ENCODE assay signal across 13 mouse cellular contexts in the genomic region with DNA sequence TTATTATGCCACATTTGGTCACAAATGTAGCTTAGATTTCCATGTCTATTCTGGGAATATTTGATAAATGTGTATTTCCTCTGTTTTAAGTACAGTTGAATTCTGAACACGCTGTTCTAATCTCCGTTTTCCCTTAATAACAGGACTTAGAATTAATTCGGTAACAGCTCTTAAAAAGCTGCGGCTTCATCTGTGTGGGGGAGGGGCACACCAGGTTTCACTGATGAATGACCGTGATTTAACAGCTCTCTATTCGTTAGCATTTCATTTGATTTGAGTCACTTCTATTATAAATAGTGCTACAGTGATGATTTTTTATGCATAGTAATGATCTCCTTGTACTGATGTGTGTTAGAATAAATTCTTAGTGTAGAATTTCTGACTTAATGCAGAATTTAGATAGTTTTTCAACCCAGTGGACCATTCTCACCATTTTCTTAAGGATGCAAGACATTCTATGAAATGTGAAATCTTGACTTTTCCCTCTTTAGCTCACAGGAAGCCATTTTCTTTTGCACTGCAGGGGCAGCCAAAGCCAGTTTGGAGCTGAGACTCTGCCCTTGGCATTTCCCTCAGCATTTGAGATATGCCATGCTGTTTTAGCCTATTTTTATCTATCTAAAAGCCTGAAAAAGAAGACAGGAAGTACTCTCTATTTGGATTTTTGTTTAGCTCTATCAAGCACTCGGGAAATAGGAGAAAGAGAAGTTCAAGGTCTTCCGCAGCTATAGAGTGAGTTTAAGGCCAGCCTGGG.
A peak's percentile ranks its signal among the peaks of the same experiment; 100 is the strongest.
DNase-seq lines count a peak whose midpoint lies in the region; ATAC-seq lines count a peak whose summit lies in the region.
"Had no signal": no experiment of that assay in that cellular context is flagged by ENCODE, and none has a peak within 500 bp of the region (broad histone marks: within the 10 kb centered on the region; RNA-seq: fewer than 3 reads in every experiment).

No protein-coding gene starts in this region.

- H3K9me3 ChIP-seq in forebrain, embryonic 14.5 days (replicated peaks; ENCODE audit: control insufficient read depth, low read length), result no peaks in the 10 kb centered on the region
- no peaks in the 10 kb centered on the region for H3K9me3 ChIP-seq in forebrain, embryonic 11.5 days (ENCODE audit: control insufficient read depth, low read length)
- H3K9me3 ChIP-seq in limb, embryonic 10.5 days (replicated peaks), result no peaks in the 10 kb centered on the region

- no peaks in the 10 kb centered on the region for H3K4me1 ChIP-seq in forebrain, embryonic 14.5 days (ENCODE audit: control insufficient read depth, insufficient read depth, low read length)
- H3K4me1 ChIP-seq in forebrain, embryonic 11.5 days (replicated peaks; ENCODE audit: control insufficient read depth, insufficient read depth, low read length), result no peaks in the 10 kb centered on the region
- peaks cover 16% of the 10 kb centered on the region; the same call in 1 of the 2 replicates for H3K4me1 ChIP-seq in limb, embryonic 10.5 days

- 42% methylated on average over 8 of the region's 8 CpGs for WGBS in forebrain, embryonic 14.5 days
- 71% methylated on average over 8 of the region's 8 CpGs for WGBS in forebrain, embryonic 11.5 days
- WGBS in limb, embryonic 10.5 days, result 83% methylated on average over 8 of the region's 8 CpGs

- H3K27ac ChIP-seq in forebrain, embryonic 14.5 days (ENCODE audit: low read depth, low read length), result peak overlapping the region; percentile 52; the same call in 1 of the 2 replicates
- no peak overlapping the region for H3K27ac ChIP-seq in forebrain, embryonic 11.5 days (ENCODE audit: low read depth, low read length)
- H3K27ac ChIP-seq in limb, embryonic 10.5 days, result 0 out of 2 replicates have a peak overlapping the region, but pooled peaks have one; percentile 14

- H3K9ac ChIP-seq in forebrain, embryonic 14.5 days (ENCODE audit: low read length), result no peak overlapping the region
- no peak overlapping the region for H3K9ac ChIP-seq in forebrain, embryonic 11.5 days (ENCODE audit: low read length)

- no peak overlapping the region for H3K4me3 ChIP-seq in forebrain, embryonic 14.5 days (ENCODE audit: low read depth, low read length)
- H3K4me3 ChIP-seq in forebrain, embryonic 11.5 days (ENCODE audit: low read depth, low read length), result no peak overlapping the region
- H3K4me3 ChIP-seq in limb, embryonic 10.5 days, result no peak overlapping the region
- H3K4me3 ChIP-seq: erythroblast, embryonic 14.5 days had no signal

- DNase-seq in forebrain, embryonic 14.5 days (ENCODE audit: low spot score), result peak; percentile 68
- no peak for DNase-seq in forebrain, embryonic 11.5 days (ENCODE audit: low spot score)
- peak; percentile 41 to 43 for DNase-seq in layer of hippocampus, postnatal 10 days (ENCODE audit: low spot score in 2 of 2)
- DNase-seq in layer of hippocampus, adult 11-12 months (ENCODE audit: low spot score), result no peak
- DNase-seq in brain, adult 2 months (ENCODE audit: low read depth, low spot score), result peak; percentile 60
- DNase-seq in limb, embryonic 10.5 days (ENCODE audit: low spot score), result no peak
- DNase-seq in urinary bladder, adult 18-20 months (ENCODE audit: low spot score in 2 of 2), result no peak
- no peak for DNase-seq in liver
- DNase-seq: cerebellum, adult 2 months; lung, adult 18-20 months; thymus, postnatal 36 days had no signal

- H3K36me3 ChIP-seq in forebrain, embryonic 14.5 days (ENCODE audit: control insufficient read depth, insufficient read depth, low read length), result no peaks in the 10 kb centered on the region
- no peaks in the 10 kb centered on the region for H3K36me3 ChIP-seq in forebrain, embryonic 11.5 days (ENCODE audit: control insufficient read depth, insufficient read depth, low read length)
- no peaks in the 10 kb centered on the region for H3K36me3 ChIP-seq in limb, embryonic 10.5 days

- H3K4me2 ChIP-seq in forebrain, embryonic 14.5 days (ENCODE audit: low read length), result no peak overlapping the region
- H3K4me2 ChIP-seq in forebrain, embryonic 11.5 days (ENCODE audit: low read depth, low read length, severe bottlenecking), result no peak overlapping the region
- H3K4me2 ChIP-seq: heart, embryonic 11.5 days had no signal

- H3K27me3 ChIP-seq in forebrain, embryonic 14.5 days (replicated peaks; ENCODE audit: control insufficient read depth, insufficient read depth, low read length), result no peaks in the 10 kb centered on the region
- H3K27me3 ChIP-seq in forebrain, embryonic 11.5 days (ENCODE audit: control insufficient read depth, insufficient read depth, low read length), result no peaks in the 10 kb centered on the region
- H3K27me3 ChIP-seq in limb, embryonic 10.5 days (ENCODE audit: low read depth, poor library complexity, severe bottlenecking), result no peaks in the 10 kb centered on the region

- no peak for ATAC-seq in forebrain, embryonic 14.5 days
- no peak for ATAC-seq in forebrain, embryonic 11.5 days (replicated peaks; ENCODE audit: low FRiP score)

Comparison
In these comparisons a context has a peak if more than half of its experiments do, and no peak if none do; other contexts are left out.
1. DNase-seq: peak in forebrain, embryonic 14.5 days (single experiment), layer of hippocampus, postnatal 10 days (2 of 2) and brain, adult 2 months (single experiment); none in forebrain, embryonic 11.5 days (single experiment), layer of hippocampus, adult 11-12 months (single experiment), limb, embryonic 10.5 days (single experiment), urinary bladder, adult 18-20 months (0 of 2) and liver (single experiment).